Mouse (Mus musculus): Measurements from ENCODE around the gene Agbl1.

- TF ChIP-seq POLR2A (IDR thresholded peaks at IDR 0.05; ENCODE audit: insufficient read depth, low read depth, low read length) (no peak), CTCF (IDR thresholded peaks at IDR 0.05; ENCODE audit: insufficient read depth, low read depth, low read length) (no peak)
Observed at GRCm38 (mm10) chr7:76354510-76354909, 124.8 kb downstream of the Agbl1 start.

All from olfactory bulb, adult 2 months (tissue).